Mouse (Mus musculus): ENCODE measurements around the gene Prm3.
A peak's percentile ranks its signal among the peaks of the same experiment; 100 is the strongest.
"Not testable (repeated sequence)": the region's sequence is repeated elsewhere in the genome, so short reads cannot be mapped to it uniquely, and the experiment has no call there.

Gene Prm3

GRCm38 (mm10) chr16:10790702-10791101, at the start of gene Prm3:
TSS of gene Prm3 (minus strand) at chr16:10790914.
- no peak for DNase-seq (ENCODE audit: low spot score)

GRCm38 (mm10) chr16:10840018-10840417, 49.3 kb upstream of the Prm3 start:
- DNase-seq (ENCODE audit: low spot score), result no peak

GRCm38 (mm10) chr16:10838487-10839245, 48.0 kb upstream of the Prm3 start:
- no peak for DNase-seq (ENCODE audit: low spot score)

- no peak for DNase-seq (ENCODE audit: low spot score)
Observed at GRCm38 (mm10) chr16:10837903-10838302, 47.2 kb upstream of the Prm3 start.

- no peak for DNase-seq (ENCODE audit: low spot score)
Observed at GRCm38 (mm10) chr16:10837250-10837649, 46.5 kb upstream of the Prm3 start.

GRCm38 (mm10) chr16:10836388-10836787, 45.7 kb upstream of the Prm3 start:
- no peak for DNase-seq (ENCODE audit: low spot score)

- DNase-seq (ENCODE audit: low spot score), result peak; percentile 73
Observed at GRCm38 (mm10) chr16:10834911-10835587, 44.3 kb upstream of the Prm3 start, which contains the start of gene Rmi2. TSS of gene Rmi2 (plus strand) at chr16:10835059.

GRCm38 (mm10) chr16:10834542-10834910, 43.8 kb upstream of the Prm3 start:
- no peak for DNase-seq (ENCODE audit: low spot score)

- DNase-seq (ENCODE audit: low spot score), result no peak
Observed at GRCm38 (mm10) chr16:10828461-10828805, 37.7 kb upstream of the Prm3 start.

GRCm38 (mm10) chr16:10827766-10828460, 37.2 kb upstream of the Prm3 start:
- no peak for DNase-seq (ENCODE audit: low spot score)

GRCm38 (mm10) chr16:10827269-10827668, 36.6 kb upstream of the Prm3 start:
- no peak for DNase-seq (ENCODE audit: low spot score)

- DNase-seq (ENCODE audit: low spot score), result no peak
Observed at GRCm38 (mm10) chr16:10825840-10826239, 35.1 kb upstream of the Prm3 start.

- DNase-seq (ENCODE audit: low spot score), result no peak
Observed at GRCm38 (mm10) chr16:10824536-10824935, 33.8 kb upstream of the Prm3 start.

- no peak for DNase-seq (ENCODE audit: low spot score)
Observed at GRCm38 (mm10) chr16:10821387-10821786, 30.7 kb upstream of the Prm3 start.

- DNase-seq (ENCODE audit: low spot score), result no peak
Observed at GRCm38 (mm10) chr16:10819966-10820365, 29.3 kb upstream of the Prm3 start.

GRCm38 (mm10) chr16:10818579-10819135, 27.9 kb upstream of the Prm3 start:
- DNase-seq (ENCODE audit: low spot score), result no peak

- no peak for DNase-seq (ENCODE audit: low spot score)
Observed at GRCm38 (mm10) chr16:10814864-10815263, 24.1 kb upstream of the Prm3 start.

- no peak for DNase-seq (ENCODE audit: low spot score)
Observed at GRCm38 (mm10) chr16:10813726-10814125, 23.0 kb upstream of the Prm3 start.

GRCm38 (mm10) chr16:10812865-10813371, 22.2 kb upstream of the Prm3 start, which contains the start of gene Gm11172:
TSS of gene Gm11172 (plus strand) at chr16:10812915.
- no peak for DNase-seq (ENCODE audit: low spot score)

GRCm38 (mm10) chr16:10810376-10810775, 19.7 kb upstream of the Prm3 start:
- DNase-seq (ENCODE audit: low spot score), result no peak

- no peak for DNase-seq (ENCODE audit: low spot score)
Observed at GRCm38 (mm10) chr16:10805789-10806527, 15.2 kb upstream of the Prm3 start, which contains the start of gene Prm1. TSS of gene Prm1 (minus strand) at chr16:10805839.

GRCm38 (mm10) chr16:10802420-10802819, 11.7 kb upstream of the Prm3 start:
- DNase-seq (ENCODE audit: low spot score), result not testable (repeated sequence)

All from ovary, postnatal 14 days (tissue).